Mouse (Mus musculus) heart, postnatal 0 days (tissue): ENCODE measurements around the gene Lrrc28.
"Not testable (repeated sequence)": the region's sequence is repeated elsewhere in the genome, so short reads cannot be mapped to it uniquely, and the experiment has no call there.

Experiments
- CTCF ChIP-seq: IDR thresholded peaks from 2 replicates; pipeline ENCODE4 v1.5.1; 2016; ENCODE audit warnings: antibody characterized with exemption, control low read depth, low read depth
- EP300 ChIP-seq: IDR thresholded peaks from 2 replicates; pipeline ENCODE4 v1.6.1; 2016; ENCODE audit warnings: antibody characterized with exemption, low read depth

DNA sequence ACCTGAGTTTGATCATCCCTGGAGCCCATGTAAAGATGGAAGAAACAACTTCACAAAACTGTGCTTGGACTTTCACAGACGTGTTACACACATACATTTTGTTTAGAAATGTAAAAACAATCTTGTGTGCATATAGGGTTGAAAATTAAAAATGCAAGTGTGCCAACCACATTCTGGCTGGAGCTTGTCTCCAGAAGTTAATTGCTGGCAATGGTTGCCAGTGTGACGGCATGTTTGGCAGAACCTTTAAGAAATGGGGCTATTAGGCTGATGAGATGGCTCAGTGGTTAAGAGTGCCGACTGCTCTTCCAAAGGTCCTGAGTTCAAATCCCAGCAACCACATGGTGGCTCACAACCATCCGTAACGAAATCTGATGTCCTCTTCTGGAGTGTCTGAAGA is 123.3 kb downstream of the Lrrc28 start:
- not testable (repeated sequence) for TF ChIP-seq CTCF, EP300
